Mouse (Mus musculus): ENCODE data around the gene Smim12. TPM values are rescaled to one million over a fixed set of nuclear protein-coding genes. Genes with fewer than 3 reads are reported as not detected.

Smim12 gene
- polyA plus RNA-seq, 1 experiment from 2014 or later, result 52.8 TPM

GRCm38 (mm10) chr4:127289039-127289548, 45.5 kb downstream of the Smim12 start:
- H3K9me3 ChIP-seq (ENCODE audit: control insufficient read depth, low read length), result no peaks in the 10 kb centered on the region
- H3K9ac ChIP-seq (replicated peaks; ENCODE audit: low read depth, low read length), result no peak overlapping the region
- no peaks in the 10 kb centered on the region for H3K36me3 ChIP-seq (ENCODE audit: control insufficient read depth, insufficient read depth)
- no peaks in the 10 kb centered on the region for H3K27me3 ChIP-seq (replicated peaks; ENCODE audit: control insufficient read depth, insufficient read depth, low read length)
- no peak overlapping the region for H3K4me2 ChIP-seq (ENCODE audit: low read length)
- H3K27ac ChIP-seq (ENCODE audit: low read length), result no peak overlapping the region
- no peak overlapping the region for H3K4me3 ChIP-seq (replicated peaks; ENCODE audit: low read length)
- no peak for ATAC-seq
- WGBS, result 83% methylated on average over 6 of the region's 6 CpGs
- no peaks in the 10 kb centered on the region for H3K4me1 ChIP-seq (replicated peaks; ENCODE audit: control insufficient read depth, insufficient read depth, low read length)

- Histone ChIP-seq H3K9ac (replicated peaks; ENCODE audit: low read depth, low read length) (no peak overlapping the region), H3K4me3 (replicated peaks; ENCODE audit: low read length) (no peak overlapping the region), H3K36me3 (ENCODE audit: control insufficient read depth, insufficient read depth) (no peaks in the 10 kb centered on the region), H3K4me1 (replicated peaks; ENCODE audit: control insufficient read depth, insufficient read depth, low read length) (no peaks in the 10 kb centered on the region), H3K4me2 (ENCODE audit: low read length) (no peak overlapping the region), H3K27me3 (replicated peaks; ENCODE audit: control insufficient read depth, insufficient read depth, low read length) (no peaks in the 10 kb centered on the region), H3K9me3 (ENCODE audit: control insufficient read depth, low read length) (no peaks in the 10 kb centered on the region), H3K27ac (ENCODE audit: low read length) (no peak overlapping the region)
- no peak for ATAC-seq
- WGBS, result 83% methylated on average over 5 of the region's 5 CpGs
Observed at GRCm38 (mm10) chr4:127292631-127293030, 49.0 kb downstream of the Smim12 start.

Other genes starting within 250 kb of the Smim12 start
- gene Sfpq, start 222.5 kb upstream of the Smim12 start, polyA plus RNA-seq (2015; fragmentation: Nextera tagmentation; extraction: Ambion mirVana), result 86.8 and 96.0 TPM in 2 replicates
- gene Zmym1, start 182.6 kb upstream of the Smim12 start, polyA plus RNA-seq (2015; fragmentation: Nextera tagmentation; extraction: Ambion mirVana), result 32.1 and 37.5 TPM in 2 replicates
- gene Zmym6, start 166.4 kb upstream of the Smim12 start, polyA plus RNA-seq (2015; fragmentation: Nextera tagmentation; extraction: Ambion mirVana), result 36.3 and 38.8 TPM in 2 replicates
- gene Tmem35b, start 120.1 kb upstream of the Smim12 start, polyA plus RNA-seq (2015; fragmentation: Nextera tagmentation; extraction: Ambion mirVana), result 12.6 and 14.6 TPM in 2 replicates
- gene Dlgap3, start 74.6 kb upstream of the Smim12 start, polyA plus RNA-seq (2015; fragmentation: Nextera tagmentation; extraction: Ambion mirVana), result 7.7 and 8.3 TPM in 2 replicates
- 13.3 and 16.4 TPM in 2 replicates for gene Gja4, start 70.3 kb downstream of the Smim12 start, polyA plus RNA-seq (2015; fragmentation: Nextera tagmentation; extraction: Ambion mirVana)
- not detected in 2 replicates for gene Gjb3, start 87.1 kb downstream of the Smim12 start, polyA plus RNA-seq (2015; fragmentation: Nextera tagmentation; extraction: Ambion mirVana)
- 0.16 TPM in 1 of 2 replicates, not detected in the other for gene Gjb4, start 110.3 kb downstream of the Smim12 start, polyA plus RNA-seq (2015; fragmentation: Nextera tagmentation; extraction: Ambion mirVana)
- gene Gjb5, start 114.4 kb downstream of the Smim12 start, polyA plus RNA-seq (2015; fragmentation: Nextera tagmentation; extraction: Ambion mirVana), result 0.11 and 0.14 TPM in 2 replicates